Mouse (Mus musculus) stomach, embryonic 14.5 days (tissue): ENCODE results near the gene Ncoa3. TPM values are rescaled to one million over a fixed set of nuclear protein-coding genes. Genes with fewer than 3 reads are reported as not detected.

Experiments used
- polyA plus RNA-seq: library from polyadenylated mRNA; unstranded; fragments of >200 nt; fragmentation: Nextera tagmentation; extraction: Ambion mirVana; gene quantifications from 2 replicates; pipeline ENCODE4 v1.2.1, GENCODE M21; 2014

Ncoa3 gene
- polyA plus RNA-seq, 1 experiment from 2014 or later, result 25.7 TPM

Other genes with a start within 250 kb of the Ncoa3 start
- 53.1 and 57.6 TPM in 2 replicates for gene Zmynd8, start 93.6 kb upstream of the Ncoa3 start, polyA plus RNA-seq
- 233 and 235 TPM in 2 replicates for gene Sulf2, start 163.0 kb downstream of the Ncoa3 start, polyA plus RNA-seq